Mouse (Mus musculus) heart, adult 2 months (tissue): ENCODE data around the gene Paxip1.

Experiments used
- CTCF ChIP-seq: fragments of 200-600 bp; IDR thresholded peaks from 2 replicates; pipeline ENCODE4 v1.8.1; 2022; ENCODE audit warnings: antibody characterized with exemption, mild to moderate bottlenecking, moderate library complexity
- EP300 ChIP-seq: fragments of 200-500 bp; IDR thresholded peaks from 2 replicates; pipeline ENCODE4 v1.6.1; 2011; ENCODE audit warnings: low read depth, low read length, control low read depth; ENCODE audit not compliant: insufficient read depth
- POLR2A ChIP-seq: fragments of 200-500 bp; IDR thresholded peaks from 2 replicates; pipeline ENCODE4 v1.6.1; 2011; ENCODE audit warnings: mild to moderate bottlenecking, low read depth, low read length, control low read depth; ENCODE audit not compliant: insufficient read depth

DNA sequence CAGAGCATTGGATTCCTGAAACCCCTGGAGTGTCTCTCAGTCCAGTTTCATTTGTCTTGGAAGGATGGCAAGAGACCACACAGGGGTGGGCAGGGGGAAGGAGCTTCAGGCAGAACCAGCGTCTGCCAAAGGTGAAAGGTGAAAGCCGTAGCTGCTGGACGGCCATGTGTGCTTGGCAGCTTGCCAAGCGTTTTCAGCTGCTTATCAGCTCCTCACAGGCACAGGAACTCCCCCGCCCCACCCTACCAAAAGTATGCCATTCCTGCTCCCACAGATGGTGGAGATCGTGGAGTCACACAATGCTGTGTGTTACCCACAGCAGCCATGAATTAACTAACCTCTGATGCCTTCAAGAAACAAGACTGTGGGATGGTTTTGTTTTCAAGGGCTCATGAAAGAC lies 83.3 kb downstream of the Paxip1 start:
- no peak for TF ChIP-seq POLR2A
- no peak for TF ChIP-seq CTCF
- peak; percentile 94 for TF ChIP-seq EP300
